Mouse (Mus musculus): ENCODE results near the gene Lrrk1. TPM values are rescaled to one million over a fixed set of nuclear protein-coding genes. Genes with fewer than 3 reads are reported as not detected.

Lrrk1 gene
- total and polyA plus RNA-seq, 2 experiments from 2014 or later: 2.1 to 3.8 TPM

- peaks cover 8% of the 10 kb centered on the region; the same call in 1 of the 2 replicates for H3K27me3 ChIP-seq (ENCODE audit: insufficient read depth, low read length)
- ATAC-seq (ENCODE audit: low FRiP score) (no peak), DNase-seq (ENCODE audit: low spot score) (peak; percentile 90)
- H3K9ac ChIP-seq (replicated peaks; ENCODE audit: low read length, poor library complexity, severe bottlenecking): peak overlapping the region; percentile 61; the same call in 1 of the 2 replicates
- WGBS: 9% methylated on average over 28 of the region's 28 CpGs
- H3K4me1 ChIP-seq (ENCODE audit: insufficient read depth, low read length): peaks cover 6% of the 10 kb centered on the region; the same call in 1 of the 2 replicates
- peak; percentile 94 for TF ChIP-seq CTCF (IDR thresholded peaks at IDR 0.05)
- H3K4me2 ChIP-seq (ENCODE audit: low read depth, low read length, poor library complexity, severe bottlenecking): peak overlapping the region; percentile 99
- no peaks in the 10 kb centered on the region for H3K9me3 ChIP-seq (ENCODE audit: low read length)
- no peak overlapping the region for H3K27ac ChIP-seq (ENCODE audit: low read depth, low read length)
- H3K36me3 ChIP-seq (ENCODE audit: insufficient read depth, low read length): no peaks in the 10 kb centered on the region
- peak overlapping the region; percentile 52 for H3K4me3 ChIP-seq (ENCODE audit: low read depth, low read length)
Observed at GRCm38 (mm10) chr7:66388621-66389532, 727 bp upstream of the Lrrk1 start.

- Histone ChIP-seq H3K36me3 (ENCODE audit: insufficient read depth, low read length) (no peaks in the 10 kb centered on the region), H3K4me1 (ENCODE audit: insufficient read depth, low read length) (peaks cover 6% of the 10 kb centered on the region; the same call in 1 of the 2 replicates), H3K9me3 (ENCODE audit: low read length) (no peaks in the 10 kb centered on the region), H3K27me3 (ENCODE audit: insufficient read depth, low read length) (peaks cover 8% of the 10 kb centered on the region; the same call in 1 of the 2 replicates), H3K4me3 (ENCODE audit: low read depth, low read length) (peak overlapping the region; percentile 52), H3K27ac (ENCODE audit: low read depth, low read length) (no peak overlapping the region), H3K9ac (replicated peaks; ENCODE audit: low read length, poor library complexity, severe bottlenecking) (peak overlapping the region; percentile 61; the same call in 1 of the 2 replicates), H3K4me2 (ENCODE audit: low read depth, low read length, poor library complexity, severe bottlenecking) (peak overlapping the region; percentile 99)
- no peak for DNase-seq (ENCODE audit: low spot score)
- no peak for TF ChIP-seq CTCF (IDR thresholded peaks at IDR 0.05)
- ATAC-seq (ENCODE audit: low FRiP score): no peak
- 7% methylated on average over 13 of the region's 13 CpGs for WGBS
Observed at GRCm38 (mm10) chr7:66387419-66387812, 734 bp downstream of the Lrrk1 start.

GRCm38 (mm10) chr7:66386411-66386810 is 1.7 kb downstream of the Lrrk1 start:
- WGBS: 98% methylated on average over 6 of the region's 6 CpGs
- H3K9ac ChIP-seq (replicated peaks; ENCODE audit: low read length, poor library complexity, severe bottlenecking): no peak overlapping the region
- no peaks in the 10 kb centered on the region for H3K36me3 ChIP-seq (ENCODE audit: insufficient read depth, low read length)
- H3K27me3 ChIP-seq (ENCODE audit: insufficient read depth, low read length): peaks cover 8% of the 10 kb centered on the region; the same call in 1 of the 2 replicates
- no peak overlapping the region for H3K4me3 ChIP-seq (ENCODE audit: low read depth, low read length)
- H3K9me3 ChIP-seq (ENCODE audit: low read length): no peaks in the 10 kb centered on the region
- ATAC-seq (ENCODE audit: low FRiP score) (no peak), DNase-seq (ENCODE audit: low spot score) (no peak)
- TF ChIP-seq CTCF (IDR thresholded peaks at IDR 0.05): no peak
- H3K4me2 ChIP-seq (ENCODE audit: low read depth, low read length, poor library complexity, severe bottlenecking): no peak overlapping the region
- peaks cover 6% of the 10 kb centered on the region; the same call in 1 of the 2 replicates for H3K4me1 ChIP-seq (ENCODE audit: insufficient read depth, low read length)
- no peak overlapping the region for H3K27ac ChIP-seq (ENCODE audit: low read depth, low read length)

GRCm38 (mm10) chr7:66385826-66386225 is 2.3 kb downstream of the Lrrk1 start:
- Histone ChIP-seq H3K36me3 (ENCODE audit: insufficient read depth, low read length) (no peaks in the 10 kb centered on the region), H3K9me3 (ENCODE audit: low read length) (no peaks in the 10 kb centered on the region), H3K4me2 (ENCODE audit: low read depth, low read length, poor library complexity, severe bottlenecking) (no peak overlapping the region), H3K27me3 (ENCODE audit: insufficient read depth, low read length) (peaks cover 8% of the 10 kb centered on the region; the same call in 1 of the 2 replicates), H3K27ac (ENCODE audit: low read depth, low read length) (no peak overlapping the region), H3K9ac (replicated peaks; ENCODE audit: low read length, poor library complexity, severe bottlenecking) (no peak overlapping the region), H3K4me1 (ENCODE audit: insufficient read depth, low read length) (peaks cover 6% of the 10 kb centered on the region; the same call in 1 of the 2 replicates), H3K4me3 (ENCODE audit: low read depth, low read length) (no peak overlapping the region)
- ATAC-seq (ENCODE audit: low FRiP score) (no peak), DNase-seq (ENCODE audit: low spot score) (no peak)
- no peak for TF ChIP-seq CTCF (IDR thresholded peaks at IDR 0.05)
- WGBS: 95% methylated on average over 12 of the region's 12 CpGs

DNA sequence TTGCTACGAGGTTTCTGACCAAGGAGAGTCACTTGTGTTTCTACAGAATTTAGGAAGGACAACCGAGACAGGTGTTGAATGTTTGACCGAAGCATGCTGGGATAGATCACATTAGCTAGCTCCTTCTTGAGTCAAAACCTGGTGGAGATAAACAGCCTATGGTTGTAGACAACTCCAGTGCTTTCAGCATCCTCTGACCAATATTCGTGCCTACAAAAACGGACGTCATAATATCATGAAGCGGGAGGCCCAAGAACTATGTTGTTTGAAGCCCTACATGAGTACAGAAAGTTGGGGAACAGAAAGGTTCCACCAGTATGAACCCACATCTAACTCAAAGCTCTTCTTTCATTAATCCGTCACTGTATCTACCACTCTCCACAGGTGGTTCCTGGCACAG is 3.3 kb downstream of the Lrrk1 start:
- DNase-seq (ENCODE audit: low spot score) (no peak), ATAC-seq (ENCODE audit: low FRiP score) (no peak)
- no peak for TF ChIP-seq CTCF (IDR thresholded peaks at IDR 0.05)
- Histone ChIP-seq H3K4me1 (ENCODE audit: insufficient read depth, low read length) (peaks cover 6% of the 10 kb centered on the region; the same call in 1 of the 2 replicates), H3K9me3 (ENCODE audit: low read length) (no peaks in the 10 kb centered on the region), H3K4me3 (ENCODE audit: low read depth, low read length) (no peak overlapping the region), H3K36me3 (ENCODE audit: insufficient read depth, low read length) (no peaks in the 10 kb centered on the region), H3K27ac (ENCODE audit: low read depth, low read length) (no peak overlapping the region), H3K9ac (replicated peaks; ENCODE audit: low read length, poor library complexity, severe bottlenecking) (no peak overlapping the region), H3K4me2 (ENCODE audit: low read depth, low read length, poor library complexity, severe bottlenecking) (no peak overlapping the region), H3K27me3 (ENCODE audit: insufficient read depth, low read length) (peaks cover 8% of the 10 kb centered on the region; the same call in 1 of the 2 replicates)
- WGBS: 92% methylated on average over 8 of the region's 8 CpGs

GRCm38 (mm10) chr7:66384213-66384612 is 3.9 kb downstream of the Lrrk1 start:
- peaks cover 6% of the 10 kb centered on the region; the same call in 1 of the 2 replicates for H3K4me1 ChIP-seq (ENCODE audit: insufficient read depth, low read length)
- no peak overlapping the region for H3K27ac ChIP-seq (ENCODE audit: low read depth, low read length)
- H3K4me3 ChIP-seq (ENCODE audit: low read depth, low read length): no peak overlapping the region
- ATAC-seq (ENCODE audit: low FRiP score): no peak
- WGBS: 74% methylated on average over 5 of the region's 5 CpGs
- DNase-seq (ENCODE audit: low spot score): no peak
- no peak overlapping the region for H3K9ac ChIP-seq (replicated peaks; ENCODE audit: low read length, poor library complexity, severe bottlenecking)
- no peaks in the 10 kb centered on the region for H3K9me3 ChIP-seq (ENCODE audit: low read length)
- no peak overlapping the region for H3K4me2 ChIP-seq (ENCODE audit: low read depth, low read length, poor library complexity, severe bottlenecking)
- no peaks in the 10 kb centered on the region for H3K36me3 ChIP-seq (ENCODE audit: insufficient read depth, low read length)
- TF ChIP-seq CTCF (IDR thresholded peaks at IDR 0.05): no peak
- peaks cover 8% of the 10 kb centered on the region; the same call in 1 of the 2 replicates for H3K27me3 ChIP-seq (ENCODE audit: insufficient read depth, low read length)
